Mouse (Mus musculus) small intestine, adult 10 weeks (tissue): ENCODE data around the gene Gm14418. TPM values are rescaled to one million over a fixed set of nuclear protein-coding genes. Genes with fewer than 3 reads are reported as not detected.

Experiments used
- polyA plus RNA-seq: library from polyadenylated mRNA; stranded (reverse); fragments of 350-450 nt; fragmentation: Illumina TruSeq; extraction: RNeasy Lipid Tissue Mini Kit (QIAGEN cat#74804); gene quantifications from one replicate; pipeline ENCODE4 v1.2.3, GENCODE M21; 2014; ENCODE audit warnings: low replicate concordance

The Gm14418 gene
- polyA plus RNA-seq, result 9.4 TPM

GRCm38 (mm10) chr2:177398096-177398495, at the start of gene Gm14418:
Gene Gm14418, minus strand, starts transcription at chr2:177398320.

Other genes with a start within 250 kb of the Gm14418 start
- gene Gm14410, start 191.9 kb downstream of the Gm14418 start, polyA plus RNA-seq, result 45.6 TPM
- gene Gm14409, start 131.3 kb downstream of the Gm14418 start, polyA plus RNA-seq, result not detected
- 0.97 TPM for gene Gm14412, start 74.0 kb downstream of the Gm14418 start, polyA plus RNA-seq
- 52.2 TPM for gene Zfp970, start 66.4 kb upstream of the Gm14418 start, polyA plus RNA-seq
- gene Gm14403, start 99.9 kb upstream of the Gm14418 start, polyA plus RNA-seq, result 16.9 TPM
- not detected for gene Gm14406, start 179.9 kb upstream of the Gm14418 start, polyA plus RNA-seq